ENCODE assay signal across 11 mouse cellular contexts in the genomic region with DNA sequence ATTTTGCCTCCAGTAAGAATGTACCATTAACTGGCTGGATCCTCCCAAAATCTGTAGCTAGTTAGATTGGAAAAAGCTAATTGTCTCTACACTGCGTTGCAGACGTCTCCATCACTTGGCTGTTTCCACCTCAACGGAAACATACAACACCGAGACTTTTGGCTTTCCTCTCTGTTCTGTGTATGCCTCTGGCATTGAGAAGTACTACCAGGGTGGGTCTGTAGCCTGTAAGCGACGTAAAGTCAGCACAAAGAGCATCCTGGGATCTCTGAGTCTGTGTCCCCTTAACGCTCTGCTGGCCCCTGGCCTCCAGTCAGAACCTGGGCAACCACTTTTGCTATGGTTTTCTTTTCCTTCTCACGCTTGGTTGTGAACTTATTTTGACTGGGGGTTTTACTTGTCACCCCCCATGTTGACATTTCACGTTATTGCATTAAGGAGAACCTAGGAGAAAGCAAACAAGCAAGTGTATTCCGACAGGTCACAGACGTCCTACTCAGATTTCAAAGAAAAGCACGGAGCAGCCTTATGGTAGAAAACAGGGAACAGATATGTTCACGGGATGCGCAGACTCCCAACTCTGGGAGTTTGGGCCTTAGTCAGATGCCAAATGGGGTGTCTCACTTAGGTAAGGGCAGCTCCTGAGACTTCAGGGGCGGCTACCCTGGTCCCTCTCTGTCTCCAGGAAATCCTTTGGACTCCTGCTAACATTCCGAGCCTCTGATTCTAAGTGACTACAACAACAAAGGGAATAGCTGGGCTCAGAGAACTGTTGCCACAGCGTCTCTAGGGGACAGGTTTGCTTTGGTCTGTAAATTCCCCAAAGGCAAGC.
DNase-seq lines count a peak whose midpoint lies in the region; ATAC-seq lines count a peak whose summit lies in the region.
"Had no signal": no experiment of that assay in that cellular context is flagged by ENCODE, and none has a peak within 500 bp of the region (broad histone marks: within the 10 kb centered on the region; RNA-seq: fewer than 3 reads in every experiment).

No protein-coding gene starts in this region.

- ATAC-seq in heart, embryonic 11.5 days (replicated peaks; ENCODE audit: insufficient number of reproducible peaks, low FRiP score, low TSS enrichment), result no peak
- no peak for ATAC-seq in neural tube, embryonic 12.5 days (ENCODE audit: low FRiP score, low read depth)
- ATAC-seq in neural tube, embryonic 15.5 days (ENCODE audit: low FRiP score), result no peak
- ATAC-seq: forebrain, embryonic 16.5 days had no signal

- intact Hi-C loops in heart, postnatal 25 days (cut with DNase I), result no loop called here

- no peaks in the 10 kb centered on the region for H3K9me3 ChIP-seq in heart, embryonic 11.5 days (replicated peaks; ENCODE audit: control insufficient read depth, low read length)
- no peaks in the 10 kb centered on the region for H3K9me3 ChIP-seq in neural tube, embryonic 12.5 days
- H3K9me3 ChIP-seq in neural tube, embryonic 15.5 days (replicated peaks), result no peaks in the 10 kb centered on the region

- no peak overlapping the region for H3K4me3 ChIP-seq in heart, embryonic 11.5 days (ENCODE audit: low read depth, low read length)
- H3K4me3 ChIP-seq in neural tube, embryonic 12.5 days, result no peak overlapping the region
- H3K4me3 ChIP-seq in neural tube, embryonic 15.5 days (replicated peaks), result no peak overlapping the region

- no peaks in the 10 kb centered on the region for H3K27me3 ChIP-seq in heart, embryonic 11.5 days (ENCODE audit: control insufficient read depth, insufficient read depth, low read length)
- no peaks in the 10 kb centered on the region for H3K27me3 ChIP-seq in neural tube, embryonic 12.5 days (replicated peaks)
- H3K27me3 ChIP-seq in neural tube, embryonic 15.5 days (replicated peaks), result peaks cover 8% of the 10 kb centered on the region

- no peak overlapping the region for H3K27ac ChIP-seq in heart, embryonic 11.5 days (ENCODE audit: low read depth, low read length)
- no peak overlapping the region for H3K27ac ChIP-seq in neural tube, embryonic 12.5 days
- H3K27ac ChIP-seq in neural tube, embryonic 15.5 days (replicated peaks), result peak overlapping the region; percentile 23; the same call in 1 of the 2 replicates

- no peak overlapping the region for H3K9ac ChIP-seq in heart, embryonic 11.5 days (ENCODE audit: low read depth, low read length)
- no peak overlapping the region for H3K9ac ChIP-seq in neural tube, embryonic 12.5 days
- H3K9ac ChIP-seq in neural tube, embryonic 15.5 days (replicated peaks), result no peak overlapping the region

- DNase-seq in heart, postnatal 25 days (ENCODE audit: low spot score), result no peak
- DNase-seq in neural tube, embryonic 10.5 days (ENCODE audit: extremely low spot score, low spot score), result no peak
- DNase-seq in forelimb bud, embryonic 11.5 days (ENCODE audit: low read depth, low spot score), result peak; percentile 40
- no peak for DNase-seq in cerebellum, adult 11 months
- no peak for DNase-seq in ovary, postnatal 14 days (ENCODE audit: low spot score)
- DNase-seq: left cerebral cortex, postnatal 4 days; right cerebral cortex, postnatal 4 days had no signal

- WGBS in heart, embryonic 11.5 days (ENCODE audit: insufficient replicate concordance), result 28% methylated on average over 17 of the region's 17 CpGs
- WGBS in neural tube, embryonic 12.5 days, result 16% methylated on average over 17 of the region's 17 CpGs
- 24% methylated on average over 17 of the region's 17 CpGs for WGBS in neural tube, embryonic 15.5 days

- H3K4me2 ChIP-seq in heart, embryonic 11.5 days, result 0 out of 2 replicates have a peak overlapping the region, but pooled peaks have one; percentile 9
- H3K4me2 ChIP-seq in neural tube, embryonic 12.5 days (replicated peaks), result 0 out of 2 replicates have a peak overlapping the region, but pooled peaks have one; percentile 1
- H3K4me2 ChIP-seq in neural tube, embryonic 15.5 days, result no peak overlapping the region

- no peaks in the 10 kb centered on the region for H3K36me3 ChIP-seq in heart, embryonic 11.5 days (ENCODE audit: control insufficient read depth, insufficient read depth, low read length)
- no peaks in the 10 kb centered on the region for H3K36me3 ChIP-seq in neural tube, embryonic 12.5 days
- no peaks in the 10 kb centered on the region for H3K36me3 ChIP-seq in neural tube, embryonic 15.5 days

- peaks cover 24% of the 10 kb centered on the region for H3K4me1 ChIP-seq in heart, embryonic 11.5 days (ENCODE audit: control insufficient read depth, insufficient read depth, low read length)
- H3K4me1 ChIP-seq in neural tube, embryonic 12.5 days, result peaks cover 29% of the 10 kb centered on the region
- H3K4me1 ChIP-seq in neural tube, embryonic 15.5 days, result peaks cover 21% of the 10 kb centered on the region
